9 mouse cellular contexts compared by ENCODE assay signal in the genomic region with DNA sequence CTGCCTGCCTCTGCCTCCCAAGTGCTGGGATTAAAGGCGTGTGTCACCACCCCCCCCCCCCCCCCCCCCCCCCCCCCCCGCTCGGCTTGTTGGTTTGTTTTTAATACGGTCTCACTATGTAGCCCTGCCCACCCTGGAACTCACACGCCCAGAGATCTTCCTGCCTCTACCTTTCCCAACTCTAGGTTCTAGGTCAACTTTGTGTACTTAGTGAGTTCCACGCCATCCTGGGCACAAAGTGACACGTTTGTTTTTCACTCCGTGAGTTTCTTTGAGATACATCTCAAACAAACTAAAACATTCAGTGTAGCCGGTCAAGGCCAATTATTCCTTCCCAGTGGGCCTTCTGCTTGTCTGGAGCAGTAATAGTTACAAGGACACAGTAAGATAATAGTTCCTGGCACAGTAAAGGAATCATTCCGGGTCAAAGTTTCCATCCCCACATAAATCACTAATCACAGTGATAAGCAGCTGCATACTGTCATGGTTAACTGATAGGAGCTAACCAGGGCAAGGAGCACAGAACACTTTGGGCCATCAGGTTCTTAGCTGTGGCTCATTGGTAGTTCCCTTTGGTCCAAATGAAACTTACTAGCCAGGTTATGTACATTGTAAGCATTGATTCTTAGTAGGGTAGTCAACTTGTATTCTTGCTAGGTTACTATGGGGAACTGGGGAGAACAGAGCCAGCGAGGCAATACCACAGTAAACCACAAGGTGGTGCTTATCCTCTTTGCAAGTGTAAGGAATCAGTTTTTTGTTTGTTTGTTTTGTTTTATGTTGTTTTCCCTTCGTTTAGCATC. TPM values are rescaled to one million over a fixed set of nuclear protein-coding genes. Genes with fewer than 3 reads are reported as not detected.
DNase-seq lines count a peak whose midpoint lies in the region; ATAC-seq and TF ChIP-seq lines count a peak whose summit lies in the region.
"Had no signal": no experiment of that assay in that cellular context is flagged by ENCODE, and none has a peak within 500 bp of the region (broad histone marks: within the 10 kb centered on the region; RNA-seq: fewer than 3 reads in every experiment).

No protein-coding gene starts in this region.

- no peaks in the 10 kb centered on the region for H3K27me3 ChIP-seq in heart, adult 2 months (ENCODE audit: control insufficient read depth, insufficient read depth, low read length)
- H3K27me3 ChIP-seq in heart, embryonic 11.5 days (ENCODE audit: control insufficient read depth, insufficient read depth, low read length), result no peaks in the 10 kb centered on the region
- no peaks in the 10 kb centered on the region for H3K27me3 ChIP-seq in hindbrain, embryonic 12.5 days
- no peaks in the 10 kb centered on the region for H3K27me3 ChIP-seq in midbrain, embryonic 15.5 days (replicated peaks)
- H3K27me3 ChIP-seq: limb, embryonic 13.5 days had no signal

- no peak overlapping the region for H3K4me2 ChIP-seq in heart, embryonic 11.5 days
- H3K4me2 ChIP-seq in hindbrain, embryonic 12.5 days (replicated peaks), result no peak overlapping the region
- H3K4me2 ChIP-seq in midbrain, embryonic 15.5 days, result no peak overlapping the region
- H3K4me2 ChIP-seq: limb, embryonic 13.5 days had no signal

- TF ChIP-seq POLR2A in heart, adult 2 months (IDR thresholded peaks at IDR 0.05; ENCODE audit: insufficient read depth, low read depth, low read length), result no peak

- no peak for ATAC-seq in heart, embryonic 11.5 days (replicated peaks; ENCODE audit: insufficient number of reproducible peaks, low FRiP score, low TSS enrichment)
- 0 out of 2 replicates have a peak, but pooled peaks have one; percentile 5 for ATAC-seq in hindbrain, embryonic 12.5 days (ENCODE audit: low FRiP score)
- ATAC-seq in midbrain, embryonic 15.5 days (replicated peaks), result 0 out of 2 replicates have a peak, but pooled peaks have one; percentile 24

- no peaks in the 10 kb centered on the region for H3K79me2 ChIP-seq in heart, adult 2 months (replicated peaks; ENCODE audit: control insufficient read depth, insufficient read depth, low read length)

- H3K4me1 ChIP-seq in heart, adult 2 months (ENCODE audit: control insufficient read depth, insufficient read depth, low read length), result no peaks in the 10 kb centered on the region; the same call in 1 of the 2 replicates
- no peaks in the 10 kb centered on the region for H3K4me1 ChIP-seq in heart, embryonic 11.5 days (ENCODE audit: control insufficient read depth, insufficient read depth, low read length)
- H3K4me1 ChIP-seq in hindbrain, embryonic 12.5 days, result no peaks in the 10 kb centered on the region
- H3K4me1 ChIP-seq in midbrain, embryonic 15.5 days, result no peaks in the 10 kb centered on the region
- H3K4me1 ChIP-seq: limb, embryonic 13.5 days had no signal

- H3K9me3 ChIP-seq in heart, embryonic 11.5 days (replicated peaks; ENCODE audit: control insufficient read depth, low read length), result no peaks in the 10 kb centered on the region
- H3K9me3 ChIP-seq in hindbrain, embryonic 12.5 days (replicated peaks), result no peaks in the 10 kb centered on the region
- no peaks in the 10 kb centered on the region for H3K9me3 ChIP-seq in midbrain, embryonic 15.5 days
- H3K9me3 ChIP-seq: limb, embryonic 13.5 days had no signal

- no peaks in the 10 kb centered on the region; the same call in 1 of the 2 replicates for H3K36me3 ChIP-seq in heart, adult 2 months (ENCODE audit: control insufficient read depth, insufficient read depth, low read length)
- H3K36me3 ChIP-seq in heart, embryonic 11.5 days (ENCODE audit: control insufficient read depth, insufficient read depth, low read length), result no peaks in the 10 kb centered on the region
- H3K36me3 ChIP-seq in hindbrain, embryonic 12.5 days, result no peaks in the 10 kb centered on the region; the same call in 1 of the 2 replicates
- H3K36me3 ChIP-seq in midbrain, embryonic 15.5 days (replicated peaks), result peaks cover 9% of the 10 kb centered on the region; the same call in 1 of the 2 replicates

- no peak overlapping the region for H3K4me3 ChIP-seq in heart, adult 2 months
- H3K4me3 ChIP-seq in heart, embryonic 11.5 days (ENCODE audit: low read depth, low read length), result no peak overlapping the region
- H3K4me3 ChIP-seq in hindbrain, embryonic 12.5 days, result no peak overlapping the region
- H3K4me3 ChIP-seq in left cerebral cortex, adult 2 months, result no peak overlapping the region
- H3K4me3 ChIP-seq in midbrain, embryonic 15.5 days, result no peak overlapping the region
- H3K4me3 ChIP-seq: limb, embryonic 13.5 days had no signal

- no peak overlapping the region for H3K27ac ChIP-seq in heart, adult 2 months
- no peak overlapping the region for H3K27ac ChIP-seq in heart, embryonic 11.5 days (ENCODE audit: low read depth, low read length)
- no peak overlapping the region for H3K27ac ChIP-seq in hindbrain, embryonic 12.5 days
- no peak overlapping the region for H3K27ac ChIP-seq in left cerebral cortex, adult 2 months
- no peak overlapping the region for H3K27ac ChIP-seq in midbrain, embryonic 15.5 days
- H3K27ac ChIP-seq: limb, embryonic 13.5 days had no signal

- no peak overlapping the region for H3K9ac ChIP-seq in heart, adult 2 months (ENCODE audit: low read depth, low read length)
- H3K9ac ChIP-seq in heart, embryonic 11.5 days (ENCODE audit: low read depth, low read length), result no peak overlapping the region
- no peak overlapping the region for H3K9ac ChIP-seq in hindbrain, embryonic 12.5 days
- no peak overlapping the region for H3K9ac ChIP-seq in midbrain, embryonic 15.5 days
- H3K9ac ChIP-seq: limb, embryonic 13.5 days had no signal

- WGBS in heart, adult 2 months, result 59% methylated on average over 9 of the region's 12 CpGs
- 67% methylated on average over 8 of the region's 12 CpGs for WGBS in heart, embryonic 11.5 days (ENCODE audit: insufficient replicate concordance)
- WGBS in hindbrain, embryonic 12.5 days, result 76% methylated on average over 9 of the region's 12 CpGs
- WGBS in midbrain, embryonic 15.5 days, result 72% methylated on average over 8 of the region's 12 CpGs

- intact Hi-C loops in heart, adult 2 months (cut with DNase I), result loop anchor here (2.0 to 10.0 kb wide), 2 partner anchors 319 to 483 kb away; no protein-coding TSS in a partner anchor
- intact Hi-C loops in left cerebral cortex, adult 2 months (cut with DNase I), result loop anchor here (2.0 to 10.0 kb wide), 2 partner anchors 319 to 483 kb away; no protein-coding TSS in a partner anchor

- no peak for TF ChIP-seq EP300 in heart, adult 2 months (IDR thresholded peaks at IDR 0.05; ENCODE audit: insufficient read depth, low read depth, low read length)

- TF ChIP-seq CTCF in heart, adult 2 months (IDR thresholded peaks at IDR 0.05), result peak; percentile 98
- TF ChIP-seq CTCF in left cerebral cortex, adult 2 months (IDR thresholded peaks at IDR 0.05), result peak; percentile 98

- DNase-seq in heart, adult 2 months, result peak; percentile 40 to 66
- DNase-seq in adrenal gland, adult 8-10 months, result peak; percentile 41
- peak; percentile 59 for DNase-seq in embryo, embryonic 9.5 days (ENCODE audit: extremely low spot score)
- peak; percentile 56 to 73 for DNase-seq in left cerebral cortex, adult 2 months (ENCODE audit: extremely low spot score in 1 of 2, low spot score in 2 of 2)
- peak; percentile 19 to 63 for DNase-seq in spleen, postnatal 14 days (ENCODE audit: low spot score in 2 of 2)

RNA-seq across cellular contexts. Expression of gene Slc18b1, which starts 15.1 kb away (rescaled TPM):
- total RNA-seq in heart, adult 2 months (2021), result 1 to 10 TPM; 7.6 to 9.2 TPM
- 5.8 and 9.3 TPM in 2 replicates for polyA plus RNA-seq in heart, adult 2 months (2012; rRNA removed)
- polyA plus RNA-seq in heart, embryonic 11.5 days (2014; fragmentation: Nextera tagmentation; extraction: Ambion mirVana), result 8.1 and 9.3 TPM in 2 replicates
- 10 to 100 TPM; 31.3 to 54.2 (median 44.7) TPM for total RNA-seq in adrenal gland, adult 8-10 months (2022)
- 22.5 and 23.5 TPM in 2 replicates for polyA plus RNA-seq in hindbrain, embryonic 12.5 days (2016; fragmentation: Nextera tagmentation; extraction: Ambion mirVana)
- total RNA-seq in left cerebral cortex, adult 2 months (2021), result 10 to 100 TPM; 26.9 to 31.0 TPM
- polyA plus RNA-seq in midbrain, embryonic 15.5 days (2015; fragmentation: Nextera tagmentation; extraction: Ambion mirVana), result 15.4 and 16.6 TPM in 2 replicates

RNA-seq across cellular contexts. Expression of gene Rps12, which starts 24.8 kb away (rescaled TPM):
- 100 to 1,000 TPM; 189 to 223 TPM for total RNA-seq in heart, adult 2 months (2021)
- 457 and 603 TPM in 2 replicates for polyA plus RNA-seq in heart, adult 2 months (2012; rRNA removed)
- polyA plus RNA-seq in heart, embryonic 11.5 days (2014; fragmentation: Nextera tagmentation; extraction: Ambion mirVana), result 114 TPM in 2 replicates
- 100 to 1,000 TPM; 283 to 619 (median 405) TPM for total RNA-seq in adrenal gland, adult 8-10 months (2022)
- polyA plus RNA-seq in hindbrain, embryonic 12.5 days (2016; fragmentation: Nextera tagmentation; extraction: Ambion mirVana), result 113 and 116 TPM in 2 replicates
- total RNA-seq in left cerebral cortex, adult 2 months (2021), result 100 to 1,000 TPM; 169 to 225 TPM
- polyA plus RNA-seq in midbrain, embryonic 15.5 days (2015; fragmentation: Nextera tagmentation; extraction: Ambion mirVana), result 84.7 and 98.7 TPM in 2 replicates

RNA-seq across cellular contexts. Expression of gene Vnn3, which starts 39.4 kb away (rescaled TPM):
- total RNA-seq in heart, adult 2 months (2021), result not detected
- 0.26 and 0.33 TPM in 2 replicates for polyA plus RNA-seq in heart, adult 2 months (2012; rRNA removed)
- polyA plus RNA-seq in heart, embryonic 11.5 days (2014; fragmentation: Nextera tagmentation; extraction: Ambion mirVana), result not detected in 2 replicates
- total RNA-seq in adrenal gland, adult 8-10 months (2022), result 10 to 100 TPM in 2 of 4 experiments, 1 to 10 TPM in 1, under 1 TPM in 1; 0.74 to 37.9 (median 12.2) TPM
- polyA plus RNA-seq in hindbrain, embryonic 12.5 days (2016; fragmentation: Nextera tagmentation; extraction: Ambion mirVana), result not detected in 2 replicates
- not detected for total RNA-seq in left cerebral cortex, adult 2 months (2021)
- polyA plus RNA-seq in midbrain, embryonic 15.5 days (2015; fragmentation: Nextera tagmentation; extraction: Ambion mirVana), result 0.09 TPM in 1 of 2 replicates, not detected in the other
- polyA plus RNA-seq: limb, embryonic 13.5 days had no signal
